ENCODE assay signal across 8 mouse cellular contexts in genomic region chr10:79682916-79683582, GRCm38 (mm10). TPM values are rescaled to one million over a fixed set of nuclear protein-coding genes. Genes with fewer than 3 reads are reported as not detected.
DNase-seq lines count a peak whose midpoint lies in the region; ATAC-seq lines count a peak whose summit lies in the region.

No protein-coding gene starts in this region.

- ATAC-seq in embryonic facial prominence, embryonic 11.5 days (replicated peaks; ENCODE audit: insufficient number of reproducible peaks, low FRiP score, low TSS enrichment, low read depth), result no peak
- no peak for ATAC-seq in kidney, embryonic 14.5 days (ENCODE audit: low FRiP score, low TSS enrichment)

- H3K36me3 ChIP-seq in embryonic facial prominence, embryonic 11.5 days (replicated peaks; ENCODE audit: control insufficient read depth, insufficient read depth, low read depth, low read length), result peaks cover 11% of the 10 kb centered on the region
- peaks cover 43% of the 10 kb centered on the region for H3K36me3 ChIP-seq in heart, embryonic 10.5 days
- peaks cover 42% of the 10 kb centered on the region for H3K36me3 ChIP-seq in kidney, embryonic 14.5 days (ENCODE audit: control insufficient read depth, insufficient read depth, low read length)

- peak overlapping the region; percentile 83 for H3K9ac ChIP-seq in embryonic facial prominence, embryonic 11.5 days (replicated peaks; ENCODE audit: low read length)
- peak overlapping the region; percentile 83 for H3K9ac ChIP-seq in kidney, embryonic 14.5 days (ENCODE audit: low read depth, low read length)

- H3K4me1 ChIP-seq in embryonic facial prominence, embryonic 11.5 days (ENCODE audit: control insufficient read depth, insufficient read depth, low read length), result peaks cover 6% of the 10 kb centered on the region
- H3K4me1 ChIP-seq in heart, embryonic 10.5 days, result peaks cover 49% of the 10 kb centered on the region
- H3K4me1 ChIP-seq in kidney, embryonic 14.5 days (ENCODE audit: control insufficient read depth, insufficient read depth, low read length), result peaks cover 24% of the 10 kb centered on the region

- no peaks in the 10 kb centered on the region for H3K9me3 ChIP-seq in embryonic facial prominence, embryonic 11.5 days (replicated peaks; ENCODE audit: control insufficient read depth, low read length)
- no peaks in the 10 kb centered on the region for H3K9me3 ChIP-seq in heart, embryonic 10.5 days
- no peaks in the 10 kb centered on the region for H3K9me3 ChIP-seq in kidney, embryonic 14.5 days (ENCODE audit: control insufficient read depth, low read length)

- H3K4me3 ChIP-seq in embryonic facial prominence, embryonic 11.5 days (ENCODE audit: low read depth, low read length), result peak overlapping the region; percentile 89
- H3K4me3 ChIP-seq in heart, embryonic 10.5 days, result peak overlapping the region; percentile 85
- peak overlapping the region; percentile 86 for H3K4me3 ChIP-seq in kidney, embryonic 14.5 days (ENCODE audit: low read length)

- peak; percentile 82 for DNase-seq in cerebellum, adult 11-12 months
- no peak for DNase-seq in cerebellum, adult 8-10 months
- DNase-seq in ZHBTc4 (ENCODE audit: low read depth, low spot score), result peak; percentile 91
- DNase-seq in embryonic facial prominence, embryonic 11.5 days (ENCODE audit: low spot score), result peak; percentile 80
- DNase-seq in heart, embryonic 10.5 days (ENCODE audit: low spot score), result peak; percentile 89
- DNase-seq in lung, postnatal 10 days, result peak; percentile 80
- DNase-seq in spleen, postnatal 4 days (ENCODE audit: low spot score in 2 of 2), result peak; percentile 70 to 86

- no peaks in the 10 kb centered on the region for H3K27me3 ChIP-seq in embryonic facial prominence, embryonic 11.5 days (ENCODE audit: control insufficient read depth, insufficient read depth, low read length)
- no peaks in the 10 kb centered on the region; the same call in 1 of the 2 replicates for H3K27me3 ChIP-seq in heart, embryonic 10.5 days (ENCODE audit: insufficient read depth, poor library complexity, severe bottlenecking)
- H3K27me3 ChIP-seq in kidney, embryonic 14.5 days (ENCODE audit: control insufficient read depth, insufficient read depth, low read length), result no peaks in the 10 kb centered on the region

- no peak overlapping the region for H3K27ac ChIP-seq in embryonic facial prominence, embryonic 11.5 days (replicated peaks; ENCODE audit: low read depth, low read length)
- H3K27ac ChIP-seq in heart, embryonic 10.5 days, result peak overlapping the region; percentile 90
- H3K27ac ChIP-seq in kidney, embryonic 14.5 days (ENCODE audit: low read depth, low read length), result peak overlapping the region; percentile 76

- peak overlapping the region; percentile 57 for H3K4me2 ChIP-seq in embryonic facial prominence, embryonic 11.5 days (ENCODE audit: low read depth, low read length)
- H3K4me2 ChIP-seq in kidney, embryonic 14.5 days (replicated peaks; ENCODE audit: low read depth, low read length), result peak overlapping the region; percentile 78

- 9% methylated on average over 10 of the region's 10 CpGs for WGBS in embryonic facial prominence, embryonic 11.5 days
- WGBS in heart, embryonic 10.5 days, result 10% methylated on average over 10 of the region's 10 CpGs
- WGBS in kidney, embryonic 14.5 days, result 5% methylated on average over 10 of the region's 10 CpGs

RNA-seq across cellular contexts. Expression of gene Cdc34, which starts 1.1 kb away (rescaled TPM):
- polyA plus RNA-seq in embryonic facial prominence, embryonic 11.5 days (2014; fragmentation: Nextera tagmentation; extraction: Ambion mirVana), result 150 and 157 TPM in 2 replicates
- 188 and 215 TPM in 2 replicates for polyA plus RNA-seq in heart, embryonic 10.5 days (2016; fragmentation: Nextera tagmentation; extraction: Ambion mirVana)
- 105 and 108 TPM in 2 replicates for polyA plus RNA-seq in kidney, embryonic 14.5 days (2014; fragmentation: Nextera tagmentation; extraction: Ambion mirVana)

RNA-seq across cellular contexts. Expression of gene Gzmm, which starts 5.8 kb away (rescaled TPM):
- polyA plus RNA-seq in embryonic facial prominence, embryonic 11.5 days (2014; fragmentation: Nextera tagmentation; extraction: Ambion mirVana), result 0.77 TPM in 1 of 2 replicates, not detected in the other
- polyA plus RNA-seq in heart, embryonic 10.5 days (2016; fragmentation: Nextera tagmentation; extraction: Ambion mirVana), result 0.46 and 0.54 TPM in 2 replicates
- polyA plus RNA-seq in kidney, embryonic 14.5 days (2014; fragmentation: Nextera tagmentation; extraction: Ambion mirVana), result 0.54 and 0.61 TPM in 2 replicates

RNA-seq across cellular contexts. Expression of gene Tpgs1, which starts 13.9 kb away (rescaled TPM):
- 65.6 and 67.3 TPM in 2 replicates for polyA plus RNA-seq in embryonic facial prominence, embryonic 11.5 days (2014; fragmentation: Nextera tagmentation; extraction: Ambion mirVana)
- polyA plus RNA-seq in heart, embryonic 10.5 days (2016; fragmentation: Nextera tagmentation; extraction: Ambion mirVana), result 52.3 and 59.4 TPM in 2 replicates
- polyA plus RNA-seq in kidney, embryonic 14.5 days (2014; fragmentation: Nextera tagmentation; extraction: Ambion mirVana), result 85.7 and 90.9 TPM in 2 replicates

RNA-seq across cellular contexts. Expression of gene Madcam1, which starts 18.7 kb away (rescaled TPM):
- 3.9 and 5.5 TPM in 2 replicates for polyA plus RNA-seq in embryonic facial prominence, embryonic 11.5 days (2014; fragmentation: Nextera tagmentation; extraction: Ambion mirVana)
- polyA plus RNA-seq in heart, embryonic 10.5 days (2016; fragmentation: Nextera tagmentation; extraction: Ambion mirVana), result 0.38 and 1.3 TPM in 2 replicates
- polyA plus RNA-seq in kidney, embryonic 14.5 days (2014; fragmentation: Nextera tagmentation; extraction: Ambion mirVana), result 2.6 and 3.6 TPM in 2 replicates

RNA-seq across cellular contexts. Expression of gene Bsg, which starts 21.2 kb away (rescaled TPM):
- polyA plus RNA-seq in embryonic facial prominence, embryonic 11.5 days (2014; fragmentation: Nextera tagmentation; extraction: Ambion mirVana), result 630 and 667 TPM in 2 replicates
- polyA plus RNA-seq in heart, embryonic 10.5 days (2016; fragmentation: Nextera tagmentation; extraction: Ambion mirVana), result 1,251 and 1,319 TPM in 2 replicates
- 847 and 943 TPM in 2 replicates for polyA plus RNA-seq in kidney, embryonic 14.5 days (2014; fragmentation: Nextera tagmentation; extraction: Ambion mirVana)
